Mouse (Mus musculus) erythroid progenitor cell, adult 5-6 weeks (primary cell): Measurements from ENCODE around the gene Bsn. TPM values are rescaled to one million over a fixed set of nuclear protein-coding genes. Genes with fewer than 3 reads are reported as not detected.

Experiments used
- ATAC-seq: replicated peaks from 2 replicates; pipeline ENCODE4 v1.8.0; 2016; ENCODE audit warnings: moderate number of reproducible peaks, mild to moderate bottlenecking, moderate TSS enrichment, inconsistent platforms; ENCODE audit not compliant: poor library complexity, low FRiP score, severe bottlenecking
- total RNA-seq, 2 experiments: library from RNA; stranded (forward) in 1 of 2; stranded (reverse) in 1 of 2; fragments of 150-400 nt in 1 of 2; fragments of 186-747, 209-891 nt in 1 of 2; gene quantifications; 2 replicates each; pipeline versions ENCODE4 v1.2.3 to v1.2.4; 2015 to 2017; ENCODE audit warnings: low replicate concordance in 2 of 2

The Bsn gene
- total RNA-seq, 2 experiments from 2014 or later: 0.42 TPM; not detected in 1

DNA sequence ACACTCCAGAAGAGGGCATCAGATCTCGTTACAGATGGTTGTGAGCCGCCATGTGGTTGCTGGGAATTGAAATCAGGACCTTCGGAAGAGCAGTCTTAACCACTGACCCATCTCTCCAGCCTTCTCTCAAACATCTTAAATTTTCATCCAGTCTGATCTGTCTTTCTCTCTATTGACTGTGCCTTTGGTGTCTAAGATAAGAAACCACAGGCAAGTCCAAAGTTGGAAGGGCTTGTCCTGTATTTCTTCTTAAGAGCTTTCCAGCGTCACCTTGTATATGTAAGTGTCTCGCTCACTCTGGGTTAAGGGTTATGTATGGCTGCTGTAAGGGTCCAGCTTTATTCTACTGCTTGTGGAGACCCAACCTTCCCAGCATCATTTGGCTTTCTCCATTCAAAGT is 58.7 kb downstream of the Bsn start:
- no peak for ATAC-seq

DNA sequence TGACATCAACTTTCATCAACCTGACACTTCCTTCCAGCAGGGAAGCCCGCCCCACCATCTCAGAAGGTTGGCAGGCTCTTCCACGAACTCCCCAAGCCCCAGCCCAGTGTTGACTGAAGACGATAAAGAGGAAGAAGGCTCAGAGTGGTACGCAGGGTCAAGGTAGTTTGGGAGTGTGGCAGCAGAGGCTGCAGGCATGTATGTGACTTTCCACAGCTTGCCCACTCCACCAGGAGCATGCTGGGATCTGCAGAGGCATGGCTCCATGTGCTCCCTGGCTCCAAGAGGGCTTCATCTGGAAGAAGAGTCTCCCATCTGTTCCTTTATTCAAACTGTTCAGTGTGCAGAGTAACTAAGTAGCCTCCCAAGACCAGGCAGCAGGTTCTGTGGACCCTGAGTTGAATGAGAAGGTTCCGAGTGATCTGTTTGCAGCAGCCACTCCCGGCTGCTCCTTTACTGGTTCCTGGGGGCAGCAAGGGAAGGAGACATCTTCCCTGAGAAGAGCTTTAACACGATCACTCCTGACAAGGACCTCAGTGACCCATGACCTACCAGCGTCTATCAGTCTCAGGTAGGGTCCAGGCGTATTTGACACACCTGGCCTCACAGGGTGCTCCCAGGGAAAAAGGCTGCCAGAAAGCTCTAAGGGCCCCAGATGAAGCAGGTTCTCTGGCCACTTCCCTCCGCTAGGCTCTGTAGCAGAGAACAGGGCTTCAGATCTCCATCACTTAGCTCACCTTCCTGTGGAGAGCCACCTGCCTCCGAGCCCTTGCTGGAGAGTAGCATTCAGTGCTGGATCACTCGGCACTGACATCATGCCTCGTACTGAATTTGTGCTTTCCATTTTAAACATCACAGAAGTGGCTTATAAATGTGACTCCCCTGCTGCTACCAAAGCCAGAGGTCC is 60.9 kb downstream of the Bsn start:
- ATAC-seq: no peak

GRCm38 (mm10) chr9:108128248-108128647 is 61.9 kb downstream of the Bsn start:
- ATAC-seq: no peak

DNA sequence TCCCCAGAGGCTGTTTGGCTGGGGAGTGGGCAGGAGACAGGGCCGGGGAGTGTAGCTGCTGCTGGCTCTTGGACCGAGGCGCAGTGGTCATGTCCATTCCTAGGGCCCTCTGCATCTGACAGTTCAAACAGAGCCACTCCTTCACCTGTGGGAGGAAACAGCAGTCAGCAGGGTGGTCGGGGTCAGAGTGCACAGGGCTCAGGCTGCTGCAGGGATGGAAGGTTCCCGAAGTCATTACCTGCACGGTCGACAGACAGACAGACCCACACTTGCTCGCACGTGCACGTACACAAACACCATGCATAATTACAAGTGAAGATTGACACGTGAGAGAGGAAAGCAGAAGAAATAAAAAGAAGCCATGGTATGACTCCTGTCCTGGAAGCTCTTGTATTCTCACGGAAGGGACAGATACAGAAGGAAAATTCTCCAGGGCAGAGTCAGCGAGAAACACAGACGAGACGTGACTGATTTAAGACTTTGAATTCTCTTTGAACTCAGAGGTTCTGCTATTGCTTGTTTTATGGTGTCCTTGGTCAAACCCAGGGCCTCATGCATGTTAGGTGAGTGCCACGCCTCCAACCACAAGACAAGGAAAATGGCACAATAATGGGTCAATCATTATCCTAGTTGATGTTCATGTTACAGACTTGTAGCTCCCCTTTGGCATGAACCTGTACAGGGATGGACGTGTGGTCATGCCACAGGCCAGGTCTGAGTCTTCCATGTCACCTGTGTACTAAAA is 63.6 kb downstream of the Bsn start:
- ATAC-seq: no peak

GRCm38 (mm10) chr9:108125731-108126130 is 64.5 kb downstream of the Bsn start:
- no peak for ATAC-seq

DNA sequence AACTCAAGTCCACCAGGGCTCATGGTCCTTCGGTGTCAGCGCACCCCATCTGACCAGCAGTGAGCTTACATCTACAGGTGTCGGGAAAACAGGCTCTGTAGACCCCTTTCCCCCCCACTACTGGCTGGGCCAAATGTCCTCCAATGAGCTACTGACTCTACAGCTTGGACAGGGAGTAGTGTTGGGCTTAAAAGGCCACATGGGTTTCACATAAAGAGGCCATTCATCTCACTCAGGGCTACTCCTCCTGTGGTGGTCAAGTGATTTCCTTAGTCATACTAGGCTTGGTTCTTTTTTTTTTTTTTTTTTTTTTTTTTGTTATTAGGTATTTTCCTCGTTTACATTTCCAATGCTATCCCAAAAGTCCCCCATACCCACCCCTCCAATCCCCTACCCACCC is 66.3 kb downstream of the Bsn start:
- no peak for ATAC-seq

- ATAC-seq: no peak
Measured at GRCm38 (mm10) chr9:108121170-108121969, 68.8 kb downstream of the Bsn start.

DNA sequence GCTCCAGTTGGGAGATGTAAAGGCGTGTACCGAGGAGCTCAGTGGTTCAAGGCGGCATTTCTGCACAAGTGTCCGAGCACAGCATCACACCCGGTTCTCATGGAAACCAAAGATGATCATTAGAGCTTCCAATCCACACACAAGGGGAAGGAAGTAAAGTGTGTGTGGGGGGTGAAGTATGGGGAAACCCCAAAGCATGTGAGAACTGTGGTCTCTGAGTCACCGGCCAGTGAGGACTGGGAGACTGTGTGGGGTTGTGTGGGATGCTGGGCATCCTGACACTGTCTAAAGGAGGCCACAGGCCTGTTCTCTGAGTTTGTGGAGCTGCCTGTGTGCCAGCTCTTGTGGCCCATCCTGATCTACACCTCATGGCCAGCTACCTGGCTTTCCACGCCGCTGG is 69.5 kb downstream of the Bsn start:
- ATAC-seq: no peak

GRCm38 (mm10) chr9:108119891-108120411 is 70.2 kb downstream of the Bsn start:
- no peak for ATAC-seq

GRCm38 (mm10) chr9:108117143-108117542 is 73.0 kb downstream of the Bsn start:
- no peak for ATAC-seq

DNA sequence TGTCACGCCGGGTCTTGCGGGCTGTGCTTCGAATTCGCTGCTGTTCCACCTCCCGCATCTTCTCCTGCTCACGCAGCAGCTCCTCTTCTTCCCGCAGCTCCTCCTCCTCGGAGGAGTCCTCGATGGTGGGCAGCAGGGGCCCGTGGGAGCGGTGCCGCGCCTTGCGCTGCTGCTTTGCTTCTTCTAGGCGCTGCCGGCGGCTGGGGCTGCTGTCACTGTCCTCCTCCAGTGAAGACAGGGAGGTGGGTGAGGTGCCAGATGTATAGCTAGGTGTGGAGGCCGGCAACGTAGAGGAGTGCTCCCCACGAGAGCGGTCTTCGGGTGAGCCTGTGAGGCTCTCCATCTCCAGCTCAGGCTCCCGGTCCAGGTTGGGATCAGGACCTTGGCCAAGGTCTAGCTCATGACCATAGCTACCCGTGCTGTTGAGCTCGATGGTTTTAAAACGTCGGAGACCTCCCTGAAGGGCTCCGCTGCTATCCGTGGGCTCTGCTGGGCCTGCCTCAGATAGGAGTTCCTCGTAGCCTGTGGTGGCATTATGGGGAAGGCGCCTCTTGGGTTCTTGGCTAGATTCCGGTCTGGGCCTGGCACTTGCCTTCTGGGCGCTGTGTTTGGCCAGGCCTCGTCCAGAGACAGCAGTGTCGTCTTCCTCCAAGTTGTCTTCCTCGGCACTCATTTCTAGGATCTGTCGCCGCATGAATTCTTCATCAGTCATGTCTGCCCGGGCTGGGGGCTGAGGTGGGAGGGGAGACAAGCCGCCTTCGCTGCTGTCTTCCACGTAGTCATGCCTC is 74.7 kb downstream of the Bsn start:
- ATAC-seq: no peak

DNA sequence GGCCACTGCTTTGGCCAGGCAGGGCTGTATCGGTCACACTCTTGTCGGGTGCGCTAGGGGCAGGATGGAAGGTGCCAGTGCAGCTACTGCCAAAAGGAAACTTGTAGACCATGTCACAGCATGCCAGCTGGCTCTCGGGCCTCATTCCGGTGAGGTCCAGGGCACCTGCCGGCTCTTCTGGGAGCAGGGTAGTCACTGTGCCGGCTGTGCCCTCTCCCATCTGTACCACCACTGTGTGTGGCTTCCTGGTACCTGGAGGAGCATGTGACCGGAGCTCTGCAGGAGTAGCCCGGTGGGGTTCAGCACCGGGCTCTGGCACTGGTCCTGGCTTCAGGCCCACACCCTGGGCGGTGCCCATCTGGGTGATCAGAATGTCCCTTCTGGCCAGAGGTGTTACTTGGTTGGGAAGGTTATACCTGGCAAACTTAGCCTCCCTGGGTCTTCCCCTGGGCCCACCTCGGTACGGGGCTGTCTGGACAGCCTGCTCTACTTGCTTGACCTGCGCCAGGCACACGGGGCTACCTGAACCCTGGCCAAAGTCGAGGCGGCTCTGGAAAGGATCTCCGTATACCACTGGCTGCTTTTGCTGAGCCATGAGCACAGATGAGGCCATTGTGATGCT is 77.4 kb downstream of the Bsn start:
- ATAC-seq: no peak

DNA sequence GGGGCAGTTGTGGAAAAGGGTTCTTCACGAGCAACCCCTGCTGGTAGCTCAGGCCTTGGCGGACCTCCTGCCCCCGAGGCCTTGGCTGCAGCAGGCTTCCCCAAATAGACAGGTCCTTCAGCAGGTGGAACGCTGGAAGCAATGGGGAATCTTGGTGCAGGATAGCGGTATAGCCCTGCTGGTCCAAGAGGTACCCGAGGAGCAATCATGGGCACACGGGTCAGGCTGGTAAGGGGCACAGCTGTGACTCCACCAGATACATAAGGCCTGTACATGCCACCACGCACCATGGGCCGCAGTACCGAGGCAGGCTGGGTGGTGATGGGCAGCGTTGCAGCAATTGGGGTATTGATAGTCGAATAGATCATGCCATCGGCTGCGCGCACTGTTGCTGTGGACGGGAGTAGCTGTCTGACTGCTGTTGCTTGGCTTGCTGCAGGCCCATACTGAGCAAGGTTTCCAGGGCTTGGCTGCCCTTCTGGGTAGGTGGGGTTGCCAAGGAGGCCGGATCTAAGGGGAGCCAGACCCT is 78.5 kb downstream of the Bsn start:
- ATAC-seq: no peak

DNA sequence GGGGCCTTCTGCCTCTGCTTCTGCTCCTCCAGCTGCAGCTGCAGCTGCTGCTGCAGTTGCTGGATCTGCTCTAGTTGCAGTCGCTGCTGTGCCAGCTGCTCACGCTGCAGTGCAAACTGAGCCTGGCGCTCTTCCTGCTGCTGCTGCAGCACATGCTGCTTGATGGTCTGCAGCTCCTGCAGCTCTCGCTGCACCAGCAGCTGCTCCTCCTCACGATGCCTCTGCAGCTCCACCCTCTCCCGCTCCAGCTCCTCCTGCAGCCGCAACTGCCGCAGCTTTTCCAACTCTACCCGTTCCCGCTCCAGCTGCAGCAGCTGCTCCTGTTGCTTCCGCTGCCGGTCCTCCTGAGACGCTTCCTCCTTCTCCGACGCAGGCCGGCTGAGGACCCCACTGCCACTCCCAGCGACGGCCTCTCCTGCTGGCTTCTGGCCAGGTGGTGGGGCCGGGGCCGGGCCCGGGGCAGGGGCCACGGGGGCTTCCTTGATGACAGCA is 79.0 kb downstream of the Bsn start:
- no peak for ATAC-seq

- no peak for ATAC-seq
Measured at GRCm38 (mm10) chr9:108110160-108110559, 80.0 kb downstream of the Bsn start.

- ATAC-seq: no peak
Measured at GRCm38 (mm10) chr9:108107867-108108266, 82.3 kb downstream of the Bsn start.

GRCm38 (mm10) chr9:108106090-108106489 is 84.1 kb downstream of the Bsn start:
- ATAC-seq: no peak

GRCm38 (mm10) chr9:108105549-108105863 is 84.7 kb downstream of the Bsn start:
- ATAC-seq: no peak
